Mouse (Mus musculus) embryonic facial prominence, embryonic 14.5 days (tissue): ENCODE measurements around the gene Gm8237. TPM values are rescaled to one million over a fixed set of nuclear protein-coding genes. Genes with fewer than 3 reads are reported as not detected.

Experiments
- polyA plus RNA-seq: library from polyadenylated mRNA; unstranded; fragments of >200 nt; fragmentation: Nextera tagmentation; extraction: Ambion mirVana; gene quantifications from 2 replicates; pipeline ENCODE4 v1.2.1, GENCODE M21; 2014

Gm8237 gene
- polyA plus RNA-seq, 1 experiment from 2014 or later, result not detected

Other genes with a start within 250 kb of the Gm8237 start
- not detected in 2 replicates for gene Gm8265, start 247.4 kb downstream of the Gm8237 start, polyA plus RNA-seq
- gene Gm9603, start 192.9 kb downstream of the Gm8237 start, polyA plus RNA-seq, result not detected in 2 replicates
- 0.41 TPM in 1 of 2 replicates, not detected in the other for gene Gm3373, start 138.8 kb downstream of the Gm8237 start, polyA plus RNA-seq
- 0.58 and 0.68 TPM in 2 replicates for gene Gm3383, start 72.4 kb downstream of the Gm8237 start, polyA plus RNA-seq
- gene Gm3424, start 50.1 kb downstream of the Gm8237 start, polyA plus RNA-seq, result not detected in 2 replicates
- gene Gm3248, start 81.4 kb upstream of the Gm8237 start, polyA plus RNA-seq, result 0.36 and 0.63 TPM in 2 replicates
- gene Gm3453, start 98.8 kb upstream of the Gm8237 start, polyA plus RNA-seq, result not detected in 2 replicates
- gene Gm6337, start 177.9 kb upstream of the Gm8237 start, polyA plus RNA-seq, result not detected in 2 replicates
- 0.70 and 2.1 TPM in 2 replicates for gene Gm8206, start 213.6 kb upstream of the Gm8237 start, polyA plus RNA-seq
- 1.2 TPM in 2 replicates for gene Gm3468, start 228.3 kb upstream of the Gm8237 start, polyA plus RNA-seq
- not detected in 2 replicates for gene Gm3476, start 245.4 kb upstream of the Gm8237 start, polyA plus RNA-seq